Mouse (Mus musculus): ENCODE measurements at regions not wholly inside any gene's neighbourhood (a gene's known extent, or its start where the extent isn't known, plus 50 kb on each side); places are given as distances from the start of the nearest gene placed in this dataset.

- Histone ChIP-seq H3K27ac (ENCODE audit: insufficient read depth, low read depth, low read length) (no peak overlapping the region), H3K4me3 (ENCODE audit: low read depth, low read length) (no peak overlapping the region), H3K4me1 (ENCODE audit: control insufficient read depth, insufficient read depth, insufficient read length, low read length) (no peaks in the 10 kb centered on the region), H3K27me3 (ENCODE audit: control insufficient read depth, insufficient read depth, low read length) (no peaks in the 10 kb centered on the region), H3K36me3 (ENCODE audit: control insufficient read depth, insufficient read depth, low read length) (no peaks in the 10 kb centered on the region)
- WGBS = 91% methylated on average over 2 of the region's 2 CpGs
- no peak for TF ChIP-seq POLR2A (IDR thresholded peaks at IDR 0.05; ENCODE audit: low read depth, low read length)
- TF ChIP-seq CTCF (IDR thresholded peaks at IDR 0.05; ENCODE audit: extremely low read depth, insufficient read length, insufficient replicate concordance, low read depth, low read length) = no peak
These were observed 308.4 kb upstream of the Camk1g start for GRCm38 (mm10) chr1:193678448-193678847.

- H3K27me3 ChIP-seq (ENCODE audit: control insufficient read depth, insufficient read depth, low read length) = no peaks in the 10 kb centered on the region
- H3K27ac ChIP-seq (ENCODE audit: insufficient read depth, low read depth, low read length) = no peak overlapping the region
- H3K4me3 ChIP-seq (ENCODE audit: low read depth, low read length) = no peak overlapping the region
- 16% methylated on average over 3 of the region's 3 CpGs for WGBS
- no peak for TF ChIP-seq POLR2A (IDR thresholded peaks at IDR 0.05; ENCODE audit: low read depth, low read length)
- no peaks in the 10 kb centered on the region for H3K4me1 ChIP-seq (ENCODE audit: control insufficient read depth, insufficient read depth, insufficient read length, low read length)
- H3K36me3 ChIP-seq (ENCODE audit: control insufficient read depth, insufficient read depth, low read length) = no peaks in the 10 kb centered on the region
These were observed 303.2 kb upstream of the Camk1g start for GRCm38 (mm10) chr1:193673236-193673830.

DNA sequence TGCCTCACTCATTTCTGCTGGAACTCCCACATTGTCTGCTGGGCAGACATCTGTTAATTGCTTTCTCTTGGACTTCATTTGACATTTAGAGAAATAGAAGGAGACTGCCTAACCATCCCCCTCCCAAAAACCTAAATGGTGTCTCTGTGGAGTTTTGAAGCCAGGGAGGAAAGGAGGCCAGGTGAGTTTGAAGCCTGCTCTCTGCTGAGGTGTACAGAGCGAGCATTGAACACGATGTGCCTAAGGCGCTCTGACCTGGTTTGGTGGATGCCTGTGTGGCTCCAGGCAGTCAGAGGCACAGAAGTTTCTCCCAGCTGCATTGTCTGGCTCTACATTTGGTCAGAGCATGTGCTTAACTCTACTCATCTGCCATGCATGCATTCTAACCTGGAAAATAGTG is 302.6 kb upstream of the Camk1g start:
- Histone ChIP-seq H3K4me3 (ENCODE audit: low read depth, low read length) (no peak overlapping the region), H3K27me3 (ENCODE audit: control insufficient read depth, insufficient read depth, low read length) (no peaks in the 10 kb centered on the region), H3K4me1 (ENCODE audit: control insufficient read depth, insufficient read depth, insufficient read length, low read length) (no peaks in the 10 kb centered on the region), H3K36me3 (ENCODE audit: control insufficient read depth, insufficient read depth, low read length) (no peaks in the 10 kb centered on the region), H3K27ac (ENCODE audit: insufficient read depth, low read depth, low read length) (no peak overlapping the region)
- 65% methylated on average over 3 of the region's 3 CpGs for WGBS
- TF ChIP-seq CTCF (IDR thresholded peaks at IDR 0.05; ENCODE audit: extremely low read depth, insufficient read length, insufficient replicate concordance, low read depth, low read length) = no peak
- TF ChIP-seq POLR2A (IDR thresholded peaks at IDR 0.05; ENCODE audit: low read depth, low read length) = no peak

DNA sequence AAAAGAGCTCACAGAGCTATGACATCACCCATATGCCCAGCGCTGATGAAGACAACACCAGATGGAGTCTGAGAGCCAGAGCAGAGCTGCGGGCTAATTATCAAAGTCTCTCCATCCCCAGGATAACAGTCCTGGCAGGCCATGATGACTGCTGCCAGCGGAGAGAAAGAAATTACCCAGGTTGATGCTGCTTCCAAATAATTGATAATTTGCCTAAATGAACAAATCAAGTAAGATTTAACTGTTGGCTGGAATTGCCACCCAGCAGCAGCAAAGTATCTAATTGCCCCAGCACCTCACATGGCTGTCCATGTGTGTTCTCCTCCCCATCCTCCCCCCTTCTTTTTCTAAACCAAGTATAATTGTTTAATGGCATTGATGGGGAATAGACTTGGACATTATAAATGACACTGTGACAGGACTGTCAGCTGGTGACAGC is 301.7 kb upstream of the Camk1g start:
- no peaks in the 10 kb centered on the region for H3K4me1 ChIP-seq (ENCODE audit: control insufficient read depth, insufficient read depth, insufficient read length, low read length)
- TF ChIP-seq CTCF (IDR thresholded peaks at IDR 0.05; ENCODE audit: extremely low read depth, insufficient read length, insufficient replicate concordance, low read depth, low read length) (no peak), POLR2A (IDR thresholded peaks at IDR 0.05; ENCODE audit: low read depth, low read length) (no peak)
- H3K36me3 ChIP-seq (ENCODE audit: control insufficient read depth, insufficient read depth, low read length) = no peaks in the 10 kb centered on the region
- H3K27me3 ChIP-seq (ENCODE audit: control insufficient read depth, insufficient read depth, low read length) = no peaks in the 10 kb centered on the region
- 80% methylated on average over 3 of the region's 3 CpGs for WGBS
- no peak overlapping the region for H3K27ac ChIP-seq (ENCODE audit: insufficient read depth, low read depth, low read length)
- no peak overlapping the region for H3K4me3 ChIP-seq (ENCODE audit: low read depth, low read length)

DNA sequence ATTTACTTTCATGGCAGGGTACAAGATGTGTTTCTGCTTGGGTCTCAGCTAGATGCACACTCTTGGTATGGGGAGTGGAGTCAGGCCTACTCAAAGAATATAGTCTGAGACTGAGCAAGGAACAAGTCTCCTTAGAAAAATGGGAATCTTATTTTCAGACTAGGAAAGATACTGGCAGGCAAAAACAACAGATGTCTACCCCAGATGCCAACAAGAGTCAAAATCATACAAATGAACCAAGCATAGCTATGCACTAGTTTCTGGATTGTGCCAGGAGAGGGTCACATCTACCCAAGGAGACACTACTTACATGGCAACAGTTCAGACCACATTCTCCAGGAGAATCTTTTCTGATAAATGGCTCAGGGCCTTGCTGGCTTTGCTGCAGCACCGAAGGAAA is 300.9 kb upstream of the Camk1g start:
- H3K4me3 ChIP-seq (ENCODE audit: low read depth, low read length) = no peak overlapping the region
- H3K27me3 ChIP-seq (ENCODE audit: control insufficient read depth, insufficient read depth, low read length) = no peaks in the 10 kb centered on the region
- no peaks in the 10 kb centered on the region for H3K4me1 ChIP-seq (ENCODE audit: control insufficient read depth, insufficient read depth, insufficient read length, low read length)
- H3K36me3 ChIP-seq (ENCODE audit: control insufficient read depth, insufficient read depth, low read length) = no peaks in the 10 kb centered on the region
- H3K27ac ChIP-seq (ENCODE audit: insufficient read depth, low read depth, low read length) = no peak overlapping the region
- WGBS = 77% methylated on average over 1 of the region's 1 CpGs
- TF ChIP-seq POLR2A (IDR thresholded peaks at IDR 0.05; ENCODE audit: low read depth, low read length) (no peak), CTCF (IDR thresholded peaks at IDR 0.05; ENCODE audit: extremely low read depth, insufficient read length, insufficient replicate concordance, low read depth, low read length) (no peak)

DNA sequence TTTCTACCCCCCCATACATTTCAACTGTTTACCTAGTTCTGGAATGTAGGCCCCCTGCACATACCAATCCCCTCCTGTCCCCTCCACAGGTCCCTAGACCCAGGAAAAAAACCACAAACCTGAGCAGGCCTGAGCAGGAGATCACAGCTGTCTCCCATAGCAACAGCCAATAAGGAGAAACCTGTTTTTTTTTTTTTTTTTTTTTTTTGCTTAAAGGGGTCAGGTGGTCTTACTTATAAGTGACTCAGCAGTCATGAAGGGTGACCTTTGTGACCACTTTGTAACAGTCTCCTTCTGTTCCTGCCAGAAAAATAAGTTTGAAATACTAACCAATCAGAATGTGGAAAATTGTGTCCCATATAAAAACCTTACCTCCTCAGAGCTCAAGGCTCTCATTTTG is 299.9 kb upstream of the Camk1g start:
- TF ChIP-seq CTCF (IDR thresholded peaks at IDR 0.05; ENCODE audit: extremely low read depth, insufficient read length, insufficient replicate concordance, low read depth, low read length) (no peak), POLR2A (IDR thresholded peaks at IDR 0.05; ENCODE audit: low read depth, low read length) (no peak)
- Histone ChIP-seq H3K36me3 (ENCODE audit: control insufficient read depth, insufficient read depth, low read length) (no peaks in the 10 kb centered on the region), H3K4me1 (ENCODE audit: control insufficient read depth, insufficient read depth, insufficient read length, low read length) (no peaks in the 10 kb centered on the region), H3K4me3 (ENCODE audit: low read depth, low read length) (no peak overlapping the region), H3K27me3 (ENCODE audit: control insufficient read depth, insufficient read depth, low read length) (no peaks in the 10 kb centered on the region), H3K27ac (ENCODE audit: insufficient read depth, low read depth, low read length) (no peak overlapping the region)

DNA sequence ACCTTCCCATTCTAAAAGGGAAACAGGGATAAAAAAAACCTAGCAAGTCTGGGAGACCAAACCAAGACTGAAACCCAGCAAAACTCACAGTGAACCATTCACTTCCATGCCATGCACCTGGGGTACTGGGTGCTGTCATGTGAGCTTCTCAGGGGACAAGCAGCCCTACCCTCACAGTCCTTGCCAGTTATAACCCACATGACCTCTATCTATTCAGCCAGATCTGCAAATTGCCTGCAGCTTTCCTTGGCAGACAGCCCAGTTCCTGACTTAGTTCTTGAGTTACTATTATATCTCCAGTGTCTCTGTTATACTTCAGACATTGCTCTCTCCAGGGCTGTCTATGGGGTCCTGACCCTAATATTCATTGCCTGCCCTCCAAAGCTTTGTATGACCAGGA is 298.7 kb upstream of the Camk1g start:
- Histone ChIP-seq H3K36me3 (ENCODE audit: control insufficient read depth, insufficient read depth, low read length) (no peaks in the 10 kb centered on the region), H3K4me1 (ENCODE audit: control insufficient read depth, insufficient read depth, insufficient read length, low read length) (no peaks in the 10 kb centered on the region), H3K27me3 (ENCODE audit: control insufficient read depth, insufficient read depth, low read length) (no peaks in the 10 kb centered on the region), H3K4me3 (ENCODE audit: low read depth, low read length) (no peak overlapping the region), H3K27ac (ENCODE audit: insufficient read depth, low read depth, low read length) (no peak overlapping the region)
- TF ChIP-seq POLR2A (IDR thresholded peaks at IDR 0.05; ENCODE audit: low read depth, low read length) (no peak), CTCF (IDR thresholded peaks at IDR 0.05; ENCODE audit: extremely low read depth, insufficient read length, insufficient replicate concordance, low read depth, low read length) (no peak)

DNA sequence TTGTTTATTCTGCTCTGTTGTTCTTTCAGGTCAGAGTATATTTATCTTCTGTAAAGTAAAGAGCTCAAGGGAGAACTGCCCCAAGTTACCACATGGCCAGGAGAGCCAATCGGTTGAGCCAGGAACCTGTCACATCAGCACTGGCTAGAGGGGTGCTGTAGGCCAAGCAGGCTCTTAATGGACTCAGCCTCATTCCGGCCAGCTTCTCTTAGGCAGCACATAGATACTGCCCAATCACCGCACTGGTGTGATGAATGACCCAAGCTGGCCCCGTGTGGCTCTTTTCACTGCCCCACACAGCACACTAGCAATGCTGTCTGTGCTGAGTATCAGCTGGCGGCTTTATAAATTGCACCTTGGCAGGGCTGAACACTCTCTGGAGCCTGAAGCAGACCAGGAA is 295.8 kb upstream of the Camk1g start:
- WGBS = 45% methylated on average over 5 of the region's 5 CpGs
- H3K4me1 ChIP-seq (ENCODE audit: control insufficient read depth, insufficient read depth, insufficient read length, low read length) = no peaks in the 10 kb centered on the region
- no peak overlapping the region for H3K27ac ChIP-seq (ENCODE audit: insufficient read depth, low read depth, low read length)
- TF ChIP-seq CTCF (IDR thresholded peaks at IDR 0.05; ENCODE audit: extremely low read depth, insufficient read length, insufficient replicate concordance, low read depth, low read length) (no peak), POLR2A (IDR thresholded peaks at IDR 0.05; ENCODE audit: low read depth, low read length) (no peak)
- H3K36me3 ChIP-seq (ENCODE audit: control insufficient read depth, insufficient read depth, low read length) = no peaks in the 10 kb centered on the region
- H3K4me3 ChIP-seq (ENCODE audit: low read depth, low read length) = no peak overlapping the region
- no peaks in the 10 kb centered on the region for H3K27me3 ChIP-seq (ENCODE audit: control insufficient read depth, insufficient read depth, low read length)

Measured in small intestine, adult 2 months (tissue).